Mouse (Mus musculus): ENCODE results near the gene Washc1.
A peak's percentile ranks its signal among the peaks of the same experiment; 100 is the strongest.
"Not testable (repeated sequence)": the region's sequence is repeated elsewhere in the genome, so short reads cannot be mapped to it uniquely, and the experiment has no call there.

Washc1 gene

DNA sequence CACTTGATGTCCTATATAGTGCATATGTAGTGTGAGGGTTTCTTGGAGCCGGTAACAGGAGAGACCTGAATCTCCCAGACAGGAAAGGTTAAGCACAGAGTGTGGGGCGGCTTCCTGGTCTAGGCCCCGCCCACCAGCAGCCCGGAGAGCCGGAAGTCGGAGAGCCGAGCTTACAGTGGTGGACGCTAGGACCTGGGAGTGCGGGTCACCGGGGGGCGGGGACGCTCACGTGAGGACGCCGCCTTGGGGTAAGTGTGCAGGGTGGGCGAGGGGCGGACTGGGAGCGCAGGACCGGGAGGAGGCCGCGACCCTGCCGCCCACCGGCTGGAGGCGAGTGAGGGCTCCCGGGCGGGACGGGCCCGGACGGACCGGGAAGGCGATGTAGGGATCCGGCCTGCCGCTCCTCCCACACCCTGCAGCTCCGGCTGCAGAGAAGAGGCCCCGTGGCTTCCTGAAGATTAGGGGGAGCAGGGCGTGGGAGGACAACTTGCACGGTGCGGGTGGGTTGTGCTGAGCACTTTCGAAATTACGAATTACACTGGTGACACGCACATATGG lies at the start of gene Washc1:
Gene Washc1, plus strand, starts transcription at position 144 of the 558 bp plus-strand sequence.
- peak; percentile 93 for DNase-seq (ENCODE audit: low read depth, low spot score)

- DNase-seq (ENCODE audit: low read depth, low spot score): no peak
Observed at GRCm38 (mm10) chr17:66065115-66065514, 46.2 kb upstream of the Washc1 start.

DNA sequence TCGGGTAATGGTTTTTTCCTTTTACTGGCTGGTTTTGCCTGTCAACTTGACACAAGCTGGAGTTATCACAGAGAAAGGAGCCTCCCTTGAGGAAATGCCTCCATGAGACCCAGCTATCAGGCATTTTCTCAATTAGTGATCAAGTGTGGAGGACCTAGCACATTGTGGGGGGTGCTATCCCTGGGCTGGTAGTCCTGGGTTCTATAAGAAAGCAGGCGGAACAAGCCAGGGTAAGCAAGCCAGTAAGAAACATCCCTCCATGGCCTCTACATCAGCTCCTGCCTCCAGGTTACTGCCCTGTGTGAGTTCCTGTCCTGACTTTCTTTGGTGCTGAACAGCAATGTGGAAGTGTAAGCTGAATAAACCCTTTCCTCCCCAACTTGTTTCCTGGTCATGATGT lies 42.3 kb upstream of the Washc1 start:
- not testable (repeated sequence) for DNase-seq (ENCODE audit: low read depth, low spot score)

DNA sequence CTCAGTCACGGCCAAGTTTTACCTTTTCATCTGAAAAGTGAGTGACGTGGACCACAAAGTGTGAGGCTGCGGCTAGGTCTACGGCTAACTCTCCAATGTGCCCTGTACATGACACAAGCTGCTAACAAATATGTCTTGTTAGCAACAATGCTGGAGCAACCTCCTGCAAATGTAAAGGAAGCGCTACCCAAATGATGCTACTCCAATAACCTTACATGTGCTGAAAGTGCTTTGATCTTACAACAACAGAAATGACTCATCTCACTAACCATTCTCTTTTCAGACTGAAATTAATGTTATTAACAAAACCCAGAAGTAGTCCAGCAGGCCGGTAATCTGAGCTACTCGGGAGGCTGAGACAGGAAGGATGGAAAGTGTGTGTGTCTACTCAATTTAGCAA lies 37.4 kb upstream of the Washc1 start:
- DNase-seq (ENCODE audit: low read depth, low spot score): no peak

DNA sequence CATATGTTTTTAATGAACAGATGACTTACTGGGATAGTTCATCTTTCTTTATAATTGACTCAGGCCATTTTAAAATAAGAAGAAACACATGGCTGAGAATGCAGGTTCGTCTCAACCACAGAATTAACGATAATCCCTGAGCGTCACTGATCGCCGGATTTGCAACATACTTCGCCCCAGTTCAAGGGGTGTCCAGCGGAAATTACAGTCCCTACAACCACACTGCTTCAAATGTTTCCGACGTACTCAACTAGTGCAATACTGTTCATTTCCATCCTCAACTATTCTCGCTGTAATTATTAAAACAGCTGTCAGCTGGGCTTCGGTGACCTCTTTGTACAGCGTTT lies 35.5 kb upstream of the Washc1 start:
- no peak for DNase-seq (ENCODE audit: low read depth, low spot score)

DNA sequence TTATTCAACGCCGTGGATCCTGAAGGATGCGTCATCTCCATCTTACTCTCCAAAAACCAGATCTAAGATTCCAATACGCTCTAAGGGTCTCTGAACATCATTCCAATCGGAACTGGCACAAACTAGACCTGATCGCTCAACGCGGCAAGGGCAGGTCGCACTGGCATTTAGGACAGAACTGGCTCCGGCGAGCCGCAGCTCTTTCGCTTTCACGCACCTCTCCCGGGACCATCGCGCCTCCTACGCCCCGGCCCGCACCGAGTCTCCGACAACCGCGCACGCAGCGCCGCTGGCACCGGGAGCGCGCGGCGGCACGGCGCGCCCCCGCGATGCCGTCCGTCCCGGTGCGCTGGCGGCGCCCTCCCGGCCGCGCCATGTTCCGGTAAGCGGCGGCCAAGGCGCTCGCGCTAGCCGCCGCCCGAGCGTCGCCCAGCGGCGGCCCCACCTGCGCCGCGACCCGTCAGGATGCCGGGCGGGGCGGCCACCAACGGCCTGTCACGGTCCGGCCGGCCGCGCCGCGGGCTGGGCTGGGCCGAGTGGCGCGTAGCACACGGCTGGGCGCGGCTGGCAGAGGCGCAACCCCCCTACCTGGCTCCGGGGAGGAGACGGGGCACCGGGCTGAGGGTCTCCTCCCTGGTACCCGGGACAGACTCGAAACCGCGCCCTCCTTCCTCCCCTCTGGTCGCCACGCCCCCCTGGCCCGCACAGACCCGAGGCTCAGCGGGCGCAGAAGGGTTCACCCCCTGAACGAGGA lies 35.0 kb upstream of the Washc1 start:
- peak; percentile 53 for DNase-seq (ENCODE audit: low read depth, low spot score)

GRCm38 (mm10) chr17:66076934-66077333 lies 34.4 kb upstream of the Washc1 start, which contains the start of gene Ankrd12:
TSS of gene Ankrd12 (minus strand) at chr17:66077089.
- peak; percentile 91 for DNase-seq (ENCODE audit: low read depth, low spot score)

- peak; percentile 50 for DNase-seq (ENCODE audit: low read depth, low spot score)
Observed at GRCm38 (mm10) chr17:66077437-66077850, 33.9 kb upstream of the Washc1 start.

- DNase-seq (ENCODE audit: low read depth, low spot score): peak; percentile 31
Observed at GRCm38 (mm10) chr17:66084486-66084885, 26.9 kb upstream of the Washc1 start.

GRCm38 (mm10) chr17:66085038-66085437 lies 26.3 kb upstream of the Washc1 start:
- DNase-seq (ENCODE audit: low read depth, low spot score): no peak

DNA sequence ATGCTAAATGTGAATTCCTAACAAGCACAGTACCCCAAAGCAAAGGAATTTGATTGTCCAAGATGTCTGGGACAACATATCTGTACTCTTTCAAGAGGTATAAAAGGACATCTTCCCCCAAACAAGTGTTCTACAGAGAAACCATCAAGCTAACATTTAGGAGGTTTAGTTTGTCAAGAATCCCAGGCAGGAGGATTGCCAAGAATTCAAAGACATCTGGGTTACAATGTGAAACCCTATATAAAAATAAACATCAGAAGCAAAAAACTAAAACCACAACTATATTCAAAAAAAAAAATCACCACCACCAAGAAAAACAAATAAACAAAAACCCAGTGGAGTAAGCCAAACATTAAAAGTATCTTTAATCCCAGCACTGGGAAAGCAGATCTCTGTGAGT lies 21.1 kb upstream of the Washc1 start:
- peak; percentile 56 for DNase-seq (ENCODE audit: low read depth, low spot score)

DNA sequence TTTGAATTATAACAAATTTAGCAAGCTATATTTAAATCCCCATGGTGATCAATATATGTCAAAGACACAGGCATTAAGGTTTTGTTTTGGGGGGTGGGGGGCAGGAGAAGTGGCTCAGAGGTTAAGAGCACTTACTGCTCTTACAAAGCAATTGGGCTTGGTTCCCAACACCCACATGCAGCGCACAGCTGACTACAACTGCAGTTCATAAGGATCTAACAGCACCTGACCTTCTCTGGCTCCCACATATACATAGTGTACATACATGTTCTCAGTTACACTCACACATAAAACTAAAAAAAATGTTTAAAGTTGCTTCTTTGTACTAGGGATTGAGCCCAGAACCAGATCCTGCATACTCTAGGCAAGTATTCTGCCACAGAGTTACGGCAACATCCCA lies 20.0 kb upstream of the Washc1 start:
- no peak for DNase-seq (ENCODE audit: low read depth, low spot score)

- DNase-seq (ENCODE audit: low read depth, low spot score): no peak
Observed at GRCm38 (mm10) chr17:66092065-66092464, 19.3 kb upstream of the Washc1 start.

- peak; percentile 12 for DNase-seq (ENCODE audit: low read depth, low spot score)
Observed at GRCm38 (mm10) chr17:66092664-66093063, 18.7 kb upstream of the Washc1 start.

DNA sequence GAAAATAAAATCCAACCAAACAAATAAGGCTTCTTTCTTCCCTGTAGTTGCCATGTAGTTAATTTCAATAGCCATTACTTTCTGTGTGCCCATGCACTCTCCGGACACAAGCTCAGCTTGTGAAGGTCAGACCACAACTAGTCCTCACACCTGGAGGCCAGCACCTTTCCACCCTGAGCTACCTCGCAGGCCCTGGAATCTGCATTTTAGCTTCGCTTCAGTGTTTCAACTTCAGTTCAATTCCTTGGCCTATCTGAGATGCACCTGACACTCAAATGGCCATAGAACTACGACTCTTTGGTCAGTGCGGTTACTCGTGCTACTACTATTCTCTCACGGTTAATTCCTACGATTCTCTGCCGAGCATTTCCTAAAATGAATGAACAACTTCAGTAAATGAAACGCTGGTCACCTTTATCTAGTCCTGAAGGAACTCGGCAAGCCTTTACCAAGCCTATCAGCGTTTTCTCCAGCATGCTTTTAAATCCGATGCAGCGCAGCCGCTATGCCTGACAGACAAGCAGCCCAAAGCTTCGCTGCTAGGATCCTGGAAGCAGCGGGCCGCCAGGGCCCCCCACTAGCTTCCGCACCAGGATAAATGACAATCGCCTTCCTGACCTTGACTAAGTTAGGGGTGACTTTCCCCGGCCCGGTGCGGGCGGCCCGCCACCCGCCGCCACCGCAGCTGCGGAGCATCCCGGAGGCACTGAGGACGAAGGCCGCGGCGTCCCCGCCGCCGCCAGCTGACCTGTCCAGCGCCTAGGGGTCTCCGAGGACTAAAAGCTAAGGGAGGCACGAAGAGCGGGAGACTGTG lies 10.6 kb upstream of the Washc1 start:
- peak; percentile 47 for DNase-seq (ENCODE audit: low read depth, low spot score)

DNA sequence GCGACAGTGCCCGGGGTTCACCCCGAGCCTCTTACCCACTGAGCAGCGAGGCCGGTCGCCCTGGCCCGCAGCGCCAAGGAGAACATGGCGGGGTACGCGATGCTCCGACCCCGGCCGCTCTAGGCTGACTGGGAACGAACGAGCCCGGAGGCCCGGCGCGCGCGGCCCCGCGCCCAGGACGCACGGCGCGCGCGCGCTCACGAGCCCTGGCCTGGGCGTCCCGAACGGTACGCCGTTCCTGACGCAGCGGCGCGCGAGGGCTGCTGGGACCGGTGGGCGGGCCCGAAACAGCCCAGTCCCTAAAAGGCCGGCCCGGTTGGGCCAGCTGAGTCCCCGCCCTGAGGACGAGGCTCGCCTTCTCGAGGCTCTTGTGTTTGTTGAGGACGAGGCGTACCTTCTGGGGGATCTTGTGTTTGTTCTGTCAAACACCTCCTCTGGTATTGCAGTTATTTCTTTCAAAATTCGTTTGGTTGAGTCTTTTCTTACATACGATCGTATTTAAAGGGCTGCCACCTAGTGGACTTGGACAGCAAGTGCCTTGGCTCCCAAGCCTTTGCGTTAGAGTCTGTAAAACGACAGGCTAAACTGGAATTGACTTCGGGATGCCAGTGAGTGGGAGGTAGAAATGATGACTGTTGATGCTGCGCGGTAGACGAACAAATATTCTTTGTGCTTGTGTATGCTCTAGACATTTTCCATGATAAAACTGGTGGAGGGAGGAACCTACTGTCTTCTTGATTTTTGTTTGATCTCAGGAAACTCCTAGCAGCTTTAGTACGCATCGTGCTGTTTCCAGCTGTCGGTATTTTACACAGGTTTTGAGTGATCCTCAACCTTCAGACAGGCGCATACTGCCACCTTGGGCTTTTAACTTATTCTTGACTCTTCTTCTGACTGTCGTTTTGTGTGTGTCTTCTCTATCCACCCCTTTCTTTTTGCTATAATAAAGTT lies 9.7 kb upstream of the Washc1 start, which contains the start of gene Ndufv2:
Gene Ndufv2, minus strand, starts transcription at position 180 of the 951 bp plus-strand sequence.
- peak; percentile 96 for DNase-seq (ENCODE audit: low read depth, low spot score)

GRCm38 (mm10) chr17:66104076-66104475 lies 7.3 kb upstream of the Washc1 start:
- no peak for DNase-seq (ENCODE audit: low read depth, low spot score)

GRCm38 (mm10) chr17:66106601-66107267 lies 4.6 kb upstream of the Washc1 start:
- DNase-seq (ENCODE audit: low read depth, low spot score): peak; percentile 85

DNA sequence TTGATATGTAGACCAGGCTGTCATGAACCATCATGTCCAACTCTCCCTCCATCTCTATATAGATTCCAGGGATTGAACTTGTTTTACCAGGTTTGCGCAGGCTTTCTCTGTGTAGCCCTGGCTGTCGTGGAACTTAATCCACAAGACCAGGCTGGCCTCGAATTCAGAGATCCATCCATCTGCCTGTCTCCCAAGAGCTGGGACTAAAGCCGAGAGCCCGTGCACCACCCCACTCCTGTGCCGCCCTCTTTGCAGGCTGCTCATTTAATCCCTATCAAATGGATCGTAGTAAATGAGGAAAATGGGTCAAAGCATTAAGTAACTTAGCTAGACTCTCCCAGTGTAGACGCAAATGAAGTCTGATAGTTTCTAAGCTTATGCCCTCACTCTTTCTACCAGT lies 3.9 kb upstream of the Washc1 start:
- DNase-seq (ENCODE audit: low read depth, low spot score): no peak

DNA sequence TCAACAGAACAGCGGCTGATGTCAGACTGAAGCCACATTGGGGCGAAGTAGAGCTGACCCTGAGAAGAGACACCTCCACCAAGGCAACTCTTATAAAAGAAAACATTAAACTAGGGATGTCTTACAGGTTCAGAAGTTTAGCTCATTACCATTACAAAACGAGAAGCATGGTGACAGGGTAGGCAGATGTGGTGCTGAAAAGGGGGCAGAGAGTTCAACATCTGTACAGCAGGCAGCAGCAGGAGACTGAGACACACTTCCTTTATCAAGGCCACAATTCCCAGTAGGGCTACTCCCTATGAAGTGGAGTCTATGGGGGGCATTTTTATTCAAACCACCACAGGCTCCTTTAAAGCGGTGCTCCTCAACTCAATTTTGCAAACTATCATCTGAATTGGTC lies 3.1 kb upstream of the Washc1 start:
- DNase-seq (ENCODE audit: low read depth, low spot score): no peak

DNA sequence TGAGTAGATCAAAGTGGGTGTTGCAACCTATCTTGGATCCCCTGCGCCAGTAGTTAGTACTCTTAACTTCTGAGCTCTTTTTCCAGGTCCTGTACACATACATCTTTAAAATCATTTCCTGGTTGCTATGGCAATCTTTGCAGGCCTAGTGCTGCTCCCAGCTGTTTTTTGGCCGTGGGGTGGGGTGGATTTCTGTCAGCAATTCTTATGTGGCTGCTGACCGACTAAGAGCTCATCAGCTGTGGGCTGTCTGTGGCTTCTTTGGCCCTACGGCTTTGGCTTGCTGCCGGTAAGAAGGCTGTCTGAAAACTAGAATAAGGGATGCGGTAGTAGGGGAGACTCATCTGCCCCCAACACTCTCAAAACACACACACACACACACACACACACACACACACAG lies 599 bp upstream of the Washc1 start:
- DNase-seq (ENCODE audit: low read depth, low spot score): peak; percentile 72

All from 3T3-L1 (cell line).